Mouse (Mus musculus) splenic B cell, adult 2 months (primary cell): ENCODE results near the gene Tbcb.
A peak's percentile ranks its signal among the peaks of the same experiment; 100 is the strongest.

ENCODE experiments used
- DNase-seq: peaks from one replicate; pipeline ENCODE4 v3.0.0-alpha.2; 2011; ENCODE audit warnings: low read depth, low spot score
- H3K27me3 ChIP-seq: 2 replicates; pipeline ENCODE4 v1.6.1; 2012; ENCODE audit warnings: mild to moderate bottlenecking, low read length, moderate library complexity, mixed read lengths; ENCODE audit not compliant: control insufficient read depth, poor library complexity, insufficient read depth, severe bottlenecking
- H3K36me3 ChIP-seq: 2 replicates; pipeline ENCODE4 v1.6.1; 2012; ENCODE audit warnings: mild to moderate bottlenecking, low read length, moderate library complexity, mixed read lengths; ENCODE audit not compliant: control insufficient read depth, poor library complexity, insufficient read depth, severe bottlenecking

Gene Tbcb

DNA sequence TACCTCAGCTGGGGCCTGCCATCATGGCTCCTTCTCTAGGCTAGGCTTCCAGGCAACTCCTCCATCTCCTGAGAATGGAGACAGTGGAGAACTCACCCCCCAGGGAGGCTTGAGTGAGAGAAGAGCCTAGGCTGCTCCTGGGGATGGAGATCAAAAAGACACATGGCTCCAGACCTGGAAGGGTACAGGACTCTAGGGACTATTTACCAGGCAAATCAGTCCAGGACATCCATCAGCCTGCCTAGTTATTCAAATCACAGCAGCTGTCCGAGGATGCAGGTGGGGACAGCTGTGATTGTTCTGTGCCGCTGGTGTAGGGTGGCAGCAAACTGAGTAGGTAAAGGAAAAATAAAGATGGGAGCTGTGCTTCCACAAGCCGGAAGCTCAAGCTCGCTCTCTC, 3.6 kb upstream of the Tbcb start, which contains the start of gene Ovol3:
TSS of gene Ovol3 (minus strand) at position 101 of the 400 bp plus-strand sequence.
- H3K27me3 ChIP-seq = no peaks in the 10 kb centered on the region
- no peak for DNase-seq
- no peaks in the 10 kb centered on the region for H3K36me3 ChIP-seq

DNA sequence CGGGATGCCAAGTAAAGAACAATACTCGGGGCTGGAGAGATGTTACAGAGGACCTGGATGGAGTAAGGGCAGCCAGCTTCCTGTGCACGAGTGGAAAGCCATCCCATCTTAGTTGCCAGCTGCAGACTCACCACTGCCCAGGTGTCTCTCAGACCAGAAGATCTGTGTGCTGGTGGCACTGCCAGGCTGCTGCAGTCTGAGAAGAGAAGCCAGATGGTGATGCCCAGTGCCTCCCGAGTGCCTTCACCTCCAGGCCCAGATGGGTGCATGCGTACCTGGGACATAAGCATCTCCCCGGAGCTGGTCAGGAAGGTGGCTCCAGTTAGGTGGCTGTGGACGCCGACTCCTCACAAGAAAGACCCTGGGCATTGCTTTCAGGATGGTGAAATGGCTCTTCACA, 3.0 kb upstream of the Tbcb start:
- no peaks in the 10 kb centered on the region for H3K27me3 ChIP-seq
- DNase-seq = no peak
- no peaks in the 10 kb centered on the region for H3K36me3 ChIP-seq

DNA sequence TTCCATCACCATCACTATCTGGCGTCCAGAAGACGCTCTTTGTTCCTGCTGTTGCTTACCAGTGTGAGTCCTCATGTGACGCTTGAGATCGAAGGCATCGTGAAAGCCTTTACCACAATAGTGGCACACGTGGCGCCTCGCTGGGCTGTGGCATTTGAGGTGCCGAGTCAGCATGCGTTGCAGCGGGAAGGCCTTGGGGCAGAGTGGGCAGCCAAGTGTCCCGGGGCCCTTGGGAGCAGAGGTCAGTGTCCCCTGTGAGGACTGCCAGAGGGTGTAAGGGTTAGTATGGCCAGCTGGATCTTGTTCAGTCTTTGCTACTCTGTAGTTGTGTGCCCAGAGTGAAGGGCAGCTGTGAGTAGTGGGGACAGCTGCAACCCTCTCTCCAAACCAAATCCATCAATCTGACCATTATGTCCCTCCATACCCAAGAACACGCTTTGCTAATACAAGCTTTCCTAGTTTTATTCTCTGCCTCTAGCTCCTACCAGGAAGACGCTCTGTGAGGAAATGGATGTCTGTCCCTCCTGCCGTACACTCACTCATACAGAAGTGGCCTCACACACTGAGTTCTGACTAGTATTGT, 2.3 kb upstream of the Tbcb start:
- Histone ChIP-seq H3K36me3 (no peaks in the 10 kb centered on the region), H3K27me3 (no peaks in the 10 kb centered on the region)
- DNase-seq = no peak

DNA sequence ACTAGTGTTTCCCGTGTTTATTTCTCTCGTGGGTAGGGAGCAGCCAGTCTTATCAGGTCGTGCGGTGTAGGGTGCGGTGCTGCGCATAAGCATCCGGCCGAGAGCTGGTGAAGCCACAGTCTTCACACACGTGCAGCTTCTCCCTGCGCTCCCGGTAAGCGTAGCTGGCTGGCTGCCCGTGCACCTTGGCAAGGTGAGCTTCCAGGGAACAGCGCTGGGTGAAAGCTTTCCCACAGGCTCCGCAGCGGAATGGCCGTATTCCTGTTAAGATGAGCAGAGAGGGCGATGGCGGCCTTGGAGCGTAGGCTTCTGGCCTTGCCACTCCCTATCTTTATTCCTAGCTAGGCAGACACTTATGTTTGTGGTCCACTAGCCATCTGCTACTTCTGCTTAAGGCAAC, 1.3 kb upstream of the Tbcb start:
- H3K27me3 ChIP-seq = no peaks in the 10 kb centered on the region
- DNase-seq = no peak
- H3K36me3 ChIP-seq = no peaks in the 10 kb centered on the region

DNA sequence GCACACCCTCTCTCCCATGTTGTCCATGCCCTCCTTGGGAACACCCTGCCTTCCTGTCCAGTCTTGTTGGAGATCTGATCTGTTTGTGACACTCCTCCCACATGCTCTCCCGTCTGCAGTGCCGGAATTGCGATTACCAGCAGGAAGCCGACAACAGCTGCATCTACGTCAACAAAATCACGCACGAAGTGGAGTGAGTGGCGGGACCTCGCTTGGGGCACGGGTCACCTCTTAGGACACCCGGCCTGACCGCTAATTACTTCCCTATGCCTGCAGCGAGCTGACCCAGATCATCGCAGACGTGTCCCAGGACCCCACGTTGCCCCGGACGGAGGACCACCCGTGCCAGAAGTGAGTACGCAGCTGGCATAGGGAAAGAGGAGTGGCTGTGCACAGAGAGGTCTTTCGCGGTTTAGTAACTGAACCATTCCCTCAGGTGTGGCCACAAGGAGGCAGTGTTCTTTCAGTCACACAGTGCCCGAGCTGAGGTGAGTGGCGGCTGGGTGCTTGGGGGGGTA, 618 bp upstream of the Tbcb start:
- H3K36me3 ChIP-seq = no peaks in the 10 kb centered on the region
- H3K27me3 ChIP-seq = no peaks in the 10 kb centered on the region
- peak; percentile 73 for DNase-seq

DNA sequence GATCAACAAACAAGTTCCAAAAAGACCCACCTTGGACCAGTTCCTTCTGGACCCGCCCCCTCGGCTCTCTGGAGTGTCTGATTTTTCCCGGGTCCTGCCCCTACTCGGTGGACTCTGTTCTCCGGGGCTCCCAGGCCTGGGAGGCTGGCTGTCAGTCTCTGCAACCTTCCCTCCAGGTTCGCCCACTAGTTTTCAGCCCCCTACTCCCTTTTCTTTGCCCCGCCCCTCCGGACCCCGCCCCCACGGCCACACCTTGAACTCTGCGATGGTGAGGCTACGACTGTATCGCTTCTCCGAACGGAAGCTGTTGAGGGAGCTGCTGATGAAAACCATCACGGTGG, 774 bp downstream of the Tbcb start:
- peak; percentile 11 for DNase-seq
- Histone ChIP-seq H3K27me3 (no peaks in the 10 kb centered on the region), H3K36me3 (0 out of 2 replicates have a peak, but pooled peaks cover 2% of the 10 kb centered on the region)

DNA sequence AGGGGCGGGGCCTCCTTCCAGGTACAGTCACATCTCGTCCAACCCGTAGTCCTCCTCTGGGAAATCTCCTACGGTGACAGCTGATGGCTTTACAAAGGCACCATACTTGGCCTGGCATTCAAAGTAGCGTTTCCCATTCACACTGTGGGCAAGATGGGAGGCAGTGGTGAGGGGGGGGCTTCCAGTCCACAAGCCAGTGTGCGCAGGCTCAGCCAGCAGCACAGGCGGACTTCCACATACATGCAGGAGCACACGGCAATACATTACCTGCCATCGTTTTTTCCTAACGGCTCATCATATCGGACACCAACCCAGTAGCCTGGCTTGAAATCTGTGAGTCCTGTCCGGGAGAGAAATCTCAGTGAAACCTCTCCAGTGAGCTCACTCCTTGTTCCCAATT, 7.9 kb downstream of the Tbcb start:
- H3K27me3 ChIP-seq = no peaks in the 10 kb centered on the region
- DNase-seq = no peak
- peaks cover 16% of the 10 kb centered on the region for H3K36me3 ChIP-seq

DNA sequence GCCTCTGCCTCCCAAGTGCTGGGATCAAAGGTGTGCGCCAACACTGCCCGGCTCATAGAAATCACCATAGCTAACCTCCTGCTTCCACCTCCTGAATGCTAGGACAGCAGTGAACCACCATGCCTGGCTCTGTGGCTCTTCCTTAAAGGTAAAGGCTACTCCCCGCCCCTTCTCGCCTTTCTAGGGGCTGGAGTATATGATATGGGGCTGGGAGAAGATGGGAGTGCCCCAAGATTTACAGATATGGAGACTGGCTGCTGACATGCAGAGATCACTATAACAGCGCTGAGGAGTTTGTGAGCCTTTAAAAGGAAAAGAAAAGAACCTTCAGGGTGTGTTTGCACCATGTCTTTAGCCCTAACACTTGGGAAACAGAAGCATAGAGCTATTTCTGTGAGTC, 9.9 kb downstream of the Tbcb start:
- DNase-seq = no peak
- Histone ChIP-seq H3K36me3 (peaks cover 16% of the 10 kb centered on the region), H3K27me3 (no peaks in the 10 kb centered on the region)

DNA sequence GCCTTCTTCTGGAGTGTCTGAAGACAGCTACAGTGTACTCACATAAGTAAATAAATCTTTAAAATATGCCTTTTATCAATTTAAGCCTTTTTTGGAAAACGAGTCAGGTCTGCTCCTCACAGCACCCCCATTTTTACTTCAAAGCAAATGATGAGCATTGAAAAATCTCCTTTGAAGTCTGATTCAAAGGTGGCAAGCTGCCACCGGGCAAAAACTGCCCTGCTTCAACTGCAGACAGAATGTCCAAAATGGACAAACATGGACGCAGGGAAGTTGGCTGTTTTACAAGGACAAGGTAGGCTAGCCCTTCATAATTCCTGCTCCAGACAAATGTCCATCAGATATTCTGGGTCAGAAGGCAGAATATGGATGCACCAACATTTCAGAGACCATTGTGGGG, 10.6 kb downstream of the Tbcb start:
- DNase-seq = no peak
- Histone ChIP-seq H3K27me3 (no peaks in the 10 kb centered on the region), H3K36me3 (peaks cover 16% of the 10 kb centered on the region)

DNA sequence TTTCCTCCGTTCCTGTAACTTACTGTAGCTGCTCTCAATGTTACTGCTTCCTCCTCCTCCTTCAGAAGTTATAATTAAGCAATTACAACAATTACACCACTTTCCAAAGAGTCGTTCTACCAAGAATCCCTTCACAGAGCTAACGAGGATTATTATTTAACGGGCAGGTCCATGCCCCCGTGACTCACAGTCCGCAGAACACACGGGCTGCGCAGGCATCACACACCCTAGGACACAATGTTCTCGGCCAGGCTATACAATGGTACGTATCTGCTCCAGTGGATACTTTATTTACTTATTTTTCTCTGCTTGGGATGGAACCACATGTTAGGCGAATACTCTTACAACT, 12.1 kb downstream of the Tbcb start:
- peaks cover 5% of the 10 kb centered on the region for H3K36me3 ChIP-seq
- H3K27me3 ChIP-seq = no peaks in the 10 kb centered on the region
- no peak for DNase-seq

DNA sequence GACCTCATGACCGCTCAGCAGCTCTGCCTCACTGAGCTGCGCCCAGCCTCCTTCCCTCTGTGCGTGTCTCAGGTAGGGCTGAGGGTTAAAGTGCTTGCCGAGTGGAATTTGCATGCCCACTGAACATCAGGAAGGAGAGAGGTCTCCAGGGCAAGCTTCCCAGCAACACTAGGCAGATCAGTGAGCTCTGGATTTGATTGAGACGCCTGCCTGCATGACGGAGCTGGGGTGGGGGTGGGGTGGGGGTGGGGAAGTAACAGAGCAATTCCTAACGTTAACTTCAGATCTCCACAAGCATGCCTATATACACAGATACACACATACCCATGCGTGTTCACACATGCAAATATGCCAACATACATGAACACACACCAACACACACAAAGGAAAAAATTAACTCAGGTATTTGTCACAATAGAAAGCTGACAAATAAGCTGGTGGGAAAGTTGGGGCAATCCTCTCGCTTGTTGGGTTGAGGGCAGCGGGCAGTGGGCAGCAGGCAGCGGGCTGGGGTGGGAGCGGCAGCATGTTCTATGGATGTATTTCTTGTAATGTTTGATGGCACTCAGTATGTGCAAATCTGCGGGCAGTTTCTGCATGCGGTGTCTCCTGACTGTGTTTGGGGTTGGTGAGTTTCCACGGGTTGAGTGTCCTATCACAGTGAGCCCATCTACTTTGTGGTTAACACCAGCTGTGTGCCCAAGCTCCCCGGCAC, 12.6 kb downstream of the Tbcb start:
- no peaks in the 10 kb centered on the region for H3K27me3 ChIP-seq
- peaks cover 5% of the 10 kb centered on the region for H3K36me3 ChIP-seq
- peak; percentile 55 for DNase-seq

DNA sequence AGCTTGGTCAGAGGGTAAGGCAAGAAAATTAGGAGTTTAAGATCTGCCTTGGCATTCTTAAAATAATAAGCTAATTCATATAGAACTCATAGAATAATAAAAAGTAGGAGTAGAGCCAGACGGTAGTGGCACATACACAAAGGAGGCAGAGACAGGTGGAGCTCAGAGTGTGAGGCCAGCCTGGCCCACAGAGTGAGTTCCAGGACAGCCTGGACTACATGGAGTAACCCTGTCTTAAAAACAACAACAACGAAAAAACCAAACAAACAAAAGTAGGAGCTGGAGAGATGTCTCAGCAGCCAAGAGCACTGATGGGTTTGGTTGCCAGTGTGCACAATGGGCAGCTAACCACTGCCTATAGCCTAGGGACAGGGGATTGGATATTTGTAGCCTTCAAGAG, 14.8 kb downstream of the Tbcb start:
- H3K27me3 ChIP-seq = no peaks in the 10 kb centered on the region
- no peaks in the 10 kb centered on the region for H3K36me3 ChIP-seq
- DNase-seq = no peak

DNA sequence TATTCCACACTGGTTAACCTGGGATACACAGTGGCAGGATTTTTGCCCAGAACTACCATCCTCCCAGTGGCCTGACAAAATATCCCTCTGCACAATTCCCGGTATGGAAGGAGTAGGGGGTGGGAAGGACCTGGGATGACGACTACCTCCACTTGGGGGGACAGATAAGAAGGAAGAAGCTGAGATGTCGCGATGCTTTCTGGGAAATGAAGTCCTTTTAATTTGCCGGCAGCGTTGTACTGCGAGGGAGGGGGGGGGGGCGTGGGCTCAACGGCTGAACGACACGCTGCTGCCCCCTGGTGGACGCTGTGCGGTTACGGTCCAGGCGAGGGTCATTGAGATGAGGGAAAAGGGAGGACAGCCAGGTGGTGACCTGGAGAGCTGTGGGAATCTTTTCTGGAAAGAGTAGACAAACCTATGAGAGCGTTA, 15.3 kb downstream of the Tbcb start:
- no peaks in the 10 kb centered on the region for H3K27me3 ChIP-seq

DNA sequence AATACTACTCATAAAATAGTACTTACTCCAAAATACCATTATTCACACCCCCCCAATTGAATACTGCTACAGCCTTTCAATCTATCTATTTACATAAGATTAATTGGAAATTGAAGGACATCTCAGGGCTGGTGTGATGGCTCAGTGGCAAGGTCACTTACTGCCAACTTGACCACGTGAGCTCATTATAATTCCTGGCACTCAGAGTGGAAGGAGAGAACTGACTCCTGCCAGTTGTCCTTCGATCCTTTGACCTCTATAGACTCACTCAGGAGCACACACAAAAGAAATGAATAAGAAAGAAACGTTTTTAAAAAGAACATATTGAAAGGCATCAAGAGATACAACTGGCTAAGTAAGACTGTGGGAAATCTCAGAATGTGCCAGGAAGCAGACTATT, 16.2 kb downstream of the Tbcb start:
- H3K27me3 ChIP-seq = no peaks in the 10 kb centered on the region
- no peaks in the 10 kb centered on the region for H3K36me3 ChIP-seq
- no peak for DNase-seq

More for the DNA sequence above, 15.3 kb downstream of the Tbcb start:
- no peaks in the 10 kb centered on the region for H3K36me3 ChIP-seq
- peak; percentile 92 for DNase-seq

DNA sequence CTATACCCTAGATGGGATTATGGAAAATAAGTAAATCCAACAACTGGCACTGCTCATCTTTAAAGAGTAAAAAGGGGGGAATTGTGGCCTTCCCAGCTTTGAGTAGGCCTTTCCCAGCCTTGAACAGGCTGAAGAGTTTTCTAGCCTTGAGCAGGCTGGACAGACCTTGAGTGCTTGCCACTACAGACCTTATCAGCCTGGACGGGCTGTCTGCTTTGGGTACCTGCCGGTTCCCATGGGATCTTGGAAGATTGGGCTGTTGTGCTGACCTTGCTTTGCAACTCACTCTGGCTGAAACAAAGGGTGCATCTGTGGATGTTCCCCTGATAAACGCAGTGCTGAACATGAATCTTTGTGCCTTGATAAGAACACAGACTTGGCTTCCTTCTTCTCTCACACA, 18.2 kb downstream of the Tbcb start:
- no peak for DNase-seq
- Histone ChIP-seq H3K36me3 (no peaks in the 10 kb centered on the region), H3K27me3 (no peaks in the 10 kb centered on the region)

DNA sequence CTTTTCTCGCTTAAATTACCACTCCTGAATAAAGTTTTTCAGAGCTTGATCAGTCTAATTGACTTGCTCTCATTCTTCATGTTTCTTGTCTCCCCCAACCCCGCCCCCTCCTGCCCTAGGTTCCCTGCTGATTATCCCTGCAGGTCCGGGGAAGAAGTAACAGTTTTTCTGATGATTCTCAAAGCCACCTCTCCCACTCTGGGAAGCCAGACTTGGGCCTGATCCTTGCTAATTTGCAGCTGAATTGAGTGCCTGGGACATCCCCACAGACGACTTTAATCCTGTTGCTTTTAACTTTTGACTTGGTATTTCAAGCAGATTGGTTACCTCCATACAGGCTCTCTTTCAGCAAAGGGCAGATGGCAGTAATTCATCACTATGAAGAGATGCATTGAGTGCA, 21.0 kb downstream of the Tbcb start:
- no peak for DNase-seq
- Histone ChIP-seq H3K36me3 (no peaks in the 10 kb centered on the region), H3K27me3 (no peaks in the 10 kb centered on the region)
